Mouse (Mus musculus) intestine, embryonic 15.5 days (tissue): ENCODE measurements around the gene Cenpa. TPM values are rescaled to one million over a fixed set of nuclear protein-coding genes. Genes with fewer than 3 reads are reported as not detected.

Source experiments
- ATAC-seq: fragments of 200-750 bp; cut with Nextera tagmentation; 2 replicates; pipeline ENCODE4 v1.8.0; 2017; ENCODE audit warnings: moderate TSS enrichment, moderate library complexity
- H3K27ac ChIP-seq: fragments of 300-500 bp; sonication (generic); 2 replicates; pipeline ENCODE4 v1.5.1; 2015; ENCODE audit warnings: mild to moderate bottlenecking, inconsistent platforms
- H3K27me3 ChIP-seq: fragments of 300-500 bp; sonication (generic); replicated peaks from 2 replicates; pipeline ENCODE4 v1.6.1; 2015; ENCODE audit warnings: inconsistent platforms
- H3K36me3 ChIP-seq: fragments of 300-500 bp; sonication (generic); 2 replicates; pipeline ENCODE4 v1.6.1; 2015; ENCODE audit warnings: inconsistent platforms
- H3K4me1 ChIP-seq: fragments of 300-500 bp; sonication (generic); replicated peaks from 2 replicates; pipeline ENCODE4 v1.6.1; 2015; ENCODE audit warnings: inconsistent platforms
- H3K4me2 ChIP-seq: fragments of 300-500 bp; sonication (generic); replicated peaks from 2 replicates; pipeline ENCODE4 v1.6.1; 2015; ENCODE audit warnings: mild to moderate bottlenecking, inconsistent platforms
- H3K4me3 ChIP-seq: fragments of 300-500 bp; sonication (generic); replicated peaks from 2 replicates; pipeline ENCODE4 v1.5.1; 2015; ENCODE audit warnings: inconsistent platforms
- H3K9ac ChIP-seq: fragments of 300-500 bp; sonication (generic); 2 replicates; pipeline ENCODE4 v1.6.1; 2015; ENCODE audit warnings: inconsistent platforms
- H3K9me3 ChIP-seq: fragments of 300-500 bp; sonication (generic); 2 replicates; pipeline ENCODE4 v1.6.1; 2016; ENCODE audit warnings: inconsistent platforms
- WGBS: fragments of 180-500 bp; shearing (Covaris S2); methylation state at CpG from one replicate; pipeline ENCODE4 v1.1.7; 2015; 5-methylcytosine and 5-hydroxymethylcytosine counted together
- polyA plus RNA-seq: library from polyadenylated mRNA; unstranded; fragments of >200 nt; fragmentation: Nextera tagmentation; extraction: Ambion mirVana; gene quantifications from 2 replicates; pipeline ENCODE4 v1.2.1, GENCODE M21; 2015

Gene Cenpa
- polyA plus RNA-seq, 1 experiment from 2014 or later, result 224 TPM

DNA sequence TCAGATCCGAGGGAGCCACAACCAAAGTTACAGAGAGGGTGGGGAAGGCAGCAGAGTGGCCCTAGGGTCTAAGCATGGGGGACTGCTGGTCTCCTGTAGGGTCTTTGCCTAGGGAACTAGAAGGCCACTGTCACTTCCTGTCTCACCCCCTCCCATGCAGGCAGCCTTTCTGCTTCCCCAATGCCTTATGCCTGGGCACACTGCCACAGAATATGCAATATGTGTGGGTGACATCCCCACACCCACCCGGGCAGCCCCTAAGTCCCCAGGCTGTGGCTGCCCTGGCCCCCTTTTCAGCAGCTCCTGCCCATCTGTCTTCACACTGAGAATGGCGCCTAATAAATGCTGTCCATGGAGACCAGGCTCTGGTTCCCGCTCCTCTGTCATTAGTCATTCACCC, 41.7 kb upstream of the Cenpa start:
- Histone ChIP-seq H3K27ac (no peak overlapping the region), H3K4me2 (no peak overlapping the region), H3K4me1 (peaks cover 13% of the 10 kb centered on the region), H3K36me3 (no peaks in the 10 kb centered on the region), H3K27me3 (peaks cover 16% of the 10 kb centered on the region), H3K9ac (no peak overlapping the region), H3K9me3 (no peaks in the 10 kb centered on the region), H3K4me3 (no peak overlapping the region)
- WGBS, result 44% methylated on average over 4 of the region's 4 CpGs
- no peak for ATAC-seq

DNA sequence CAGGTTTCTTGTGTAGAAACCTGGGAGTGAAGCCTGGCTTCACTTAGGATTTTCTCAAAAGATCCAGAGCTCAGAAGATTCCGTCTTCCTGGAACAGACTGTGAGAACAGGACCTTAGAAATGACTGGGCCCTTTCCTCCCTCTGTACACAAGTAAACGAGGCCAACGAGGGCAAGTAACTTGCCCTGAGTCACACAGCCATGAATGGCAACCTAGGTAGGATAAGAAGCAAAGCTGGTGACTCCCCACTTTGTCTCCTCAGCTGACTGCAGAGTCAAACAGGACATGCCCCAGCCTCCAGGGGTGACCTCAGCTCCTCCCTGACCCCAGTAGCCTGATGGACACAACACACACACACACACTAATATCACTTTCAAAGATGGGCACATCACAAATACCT, 41.2 kb upstream of the Cenpa start:
- no peak overlapping the region for H3K27ac ChIP-seq
- no peak overlapping the region for H3K9ac ChIP-seq
- peaks cover 13% of the 10 kb centered on the region for H3K4me1 ChIP-seq
- H3K27me3 ChIP-seq, result peaks cover 16% of the 10 kb centered on the region
- H3K36me3 ChIP-seq, result no peaks in the 10 kb centered on the region
- H3K9me3 ChIP-seq, result no peaks in the 10 kb centered on the region
- no peak for ATAC-seq
- H3K4me3 ChIP-seq, result no peak overlapping the region
- 80% methylated on average over 3 of the region's 3 CpGs for WGBS
- H3K4me2 ChIP-seq, result no peak overlapping the region

DNA sequence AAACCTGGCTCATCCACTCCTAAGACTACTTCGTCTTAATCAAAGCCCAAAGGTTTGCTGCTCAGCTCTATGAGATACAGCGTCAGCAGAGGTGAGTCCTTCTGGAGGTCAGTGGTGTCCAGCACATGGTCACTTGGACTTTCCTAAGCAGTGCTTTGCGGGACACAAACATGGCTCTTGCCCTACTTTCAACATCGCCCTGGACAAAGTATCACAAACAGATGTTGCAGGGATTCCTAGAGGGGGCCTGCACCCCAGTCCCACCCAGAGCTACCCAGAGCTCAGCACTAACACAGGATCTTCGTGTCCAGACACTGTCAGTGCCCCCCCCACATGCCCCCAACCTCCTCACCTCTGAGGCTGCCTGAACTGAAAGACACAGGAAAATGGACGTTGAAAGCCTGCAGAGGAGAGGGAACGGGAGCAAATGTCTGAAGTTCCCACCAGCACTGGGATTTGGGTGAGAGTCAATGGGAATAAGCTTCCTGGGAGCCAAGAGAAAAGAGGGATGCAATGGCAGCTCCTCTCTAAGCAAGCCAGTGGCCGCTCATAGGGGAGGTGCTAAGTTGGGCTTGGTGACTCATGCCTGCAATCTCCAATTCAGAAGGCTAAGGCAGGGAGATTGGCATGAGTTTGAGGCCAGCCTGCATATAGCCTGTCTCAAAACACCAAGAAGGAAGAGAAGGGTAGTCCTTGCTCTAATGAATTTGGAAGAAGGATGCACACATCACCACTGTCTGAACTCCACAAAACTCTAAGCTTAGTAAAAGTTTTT, 40.1 kb upstream of the Cenpa start:
- Histone ChIP-seq H3K4me2 (no peak overlapping the region), H3K27ac (no peak overlapping the region), H3K4me1 (peaks cover 13% of the 10 kb centered on the region), H3K27me3 (peaks cover 15% of the 10 kb centered on the region), H3K36me3 (no peaks in the 10 kb centered on the region), H3K9ac (no peak overlapping the region), H3K4me3 (no peak overlapping the region), H3K9me3 (no peaks in the 10 kb centered on the region)
- ATAC-seq, result no peak
- 77% methylated on average over 8 of the region's 8 CpGs for WGBS

DNA sequence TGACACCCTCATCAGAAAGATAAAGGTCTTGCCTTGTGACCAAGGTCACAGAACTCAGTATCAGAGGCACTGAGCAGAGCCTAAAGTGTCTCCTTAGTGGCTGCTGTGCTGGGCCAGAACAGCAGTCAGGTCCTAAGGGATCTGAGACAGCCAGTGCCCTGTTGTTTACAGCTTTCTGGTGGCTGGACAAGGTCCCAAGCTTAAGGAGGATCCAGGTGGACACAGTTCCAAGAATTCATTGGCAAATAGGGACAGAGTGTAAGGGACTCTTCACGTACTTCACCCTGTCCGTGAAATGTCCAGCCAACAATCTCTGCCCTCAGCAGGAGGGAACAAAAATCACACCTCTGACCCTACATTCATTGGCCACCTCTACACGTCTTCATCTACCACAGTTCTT, 38.1 kb upstream of the Cenpa start:
- WGBS, result 81% methylated on average over 3 of the region's 3 CpGs

DNA sequence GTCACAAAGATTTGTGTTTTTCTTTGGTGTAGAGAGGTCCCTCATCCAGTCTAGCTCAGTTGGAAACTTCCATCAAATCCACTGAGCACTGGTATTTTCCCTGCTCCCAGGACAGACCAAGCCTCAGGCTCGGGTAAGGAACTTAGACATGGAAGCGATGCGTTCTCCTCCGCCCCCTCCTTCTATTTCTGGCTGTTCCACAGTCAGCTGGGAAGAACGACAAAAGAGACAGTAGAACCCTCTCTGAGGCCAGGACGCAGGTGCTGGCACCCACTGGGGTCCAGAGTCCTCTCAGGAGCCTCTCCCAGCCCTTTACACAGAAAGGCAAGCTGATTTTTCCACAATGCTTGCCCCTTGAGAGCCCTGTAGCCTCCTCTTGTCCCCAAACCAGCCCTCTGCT, 36.2 kb upstream of the Cenpa start:
- Histone ChIP-seq H3K36me3 (no peaks in the 10 kb centered on the region), H3K9ac (no peak overlapping the region), H3K4me1 (no peaks in the 10 kb centered on the region), H3K27me3 (no peaks in the 10 kb centered on the region), H3K4me3 (no peak overlapping the region), H3K9me3 (no peaks in the 10 kb centered on the region), H3K4me2 (no peak overlapping the region), H3K27ac (no peak overlapping the region)
- WGBS, result 81% methylated on average over 6 of the region's 6 CpGs
- ATAC-seq, result no peak

More for the DNA sequence above, 38.1 kb upstream of the Cenpa start:
- Histone ChIP-seq H3K4me2 (no peak overlapping the region), H3K9ac (no peak overlapping the region), H3K9me3 (no peaks in the 10 kb centered on the region), H3K36me3 (no peaks in the 10 kb centered on the region), H3K4me1 (no peaks in the 10 kb centered on the region), H3K27me3 (no peaks in the 10 kb centered on the region), H3K27ac (no peak overlapping the region), H3K4me3 (no peak overlapping the region)
- no peak for ATAC-seq

DNA sequence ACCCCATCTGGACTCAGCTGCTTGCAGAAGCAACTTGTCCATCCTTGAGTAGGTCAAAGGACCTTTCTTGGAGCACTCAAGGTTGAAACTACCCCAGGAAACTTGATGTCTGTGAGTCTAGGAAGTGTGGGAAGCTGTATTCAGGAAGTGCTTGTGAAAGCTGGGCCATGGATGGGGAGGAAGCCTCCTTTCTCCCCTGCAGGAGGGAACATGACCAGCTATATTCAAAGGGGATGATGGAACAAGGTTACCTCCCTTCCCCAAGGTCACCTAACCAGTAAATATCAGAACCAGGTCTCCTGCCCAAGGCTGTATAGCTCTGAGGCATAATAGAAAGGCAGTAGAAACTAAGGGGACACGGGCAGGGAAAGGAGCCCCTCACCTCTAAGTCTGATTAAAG, 34.4 kb upstream of the Cenpa start:
- Histone ChIP-seq H3K4me2 (no peak overlapping the region), H3K36me3 (no peaks in the 10 kb centered on the region), H3K4me3 (no peak overlapping the region), H3K9ac (no peak overlapping the region), H3K27ac (no peak overlapping the region), H3K9me3 (no peaks in the 10 kb centered on the region), H3K27me3 (no peaks in the 10 kb centered on the region), H3K4me1 (0 out of 2 replicates have a peak, but pooled peaks cover 2% of the 10 kb centered on the region)
- no peak for ATAC-seq
- WGBS, result 67% methylated on average over 1 of the region's 1 CpGs

DNA sequence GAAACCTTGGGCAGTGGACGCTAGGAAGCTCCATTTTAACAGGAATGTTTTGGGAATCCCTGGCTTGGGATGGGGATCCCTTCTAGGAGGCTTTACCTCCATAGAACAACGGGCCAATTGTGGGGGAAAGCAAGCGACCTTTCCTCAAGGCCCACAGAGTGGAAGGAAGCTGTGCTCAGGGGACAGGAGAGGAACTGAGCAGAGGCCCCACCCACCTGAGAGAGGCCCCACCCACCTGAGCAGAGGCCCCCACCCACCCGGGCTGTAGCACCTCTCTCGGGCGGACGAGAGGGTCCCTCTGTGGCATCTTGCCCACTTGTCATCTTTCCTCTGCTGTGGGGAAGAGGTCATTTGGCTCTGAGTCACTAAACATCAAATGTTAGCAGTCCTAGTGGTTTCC, 29.6 kb upstream of the Cenpa start:
- Histone ChIP-seq H3K4me3 (no peak overlapping the region), H3K36me3 (no peaks in the 10 kb centered on the region), H3K9me3 (no peaks in the 10 kb centered on the region), H3K9ac (no peak overlapping the region), H3K4me1 (0 out of 2 replicates have a peak, but pooled peaks cover 3% of the 10 kb centered on the region), H3K4me2 (no peak overlapping the region), H3K27me3 (no peaks in the 10 kb centered on the region), H3K27ac (no peak overlapping the region)
- ATAC-seq, result no peak
- 46% methylated on average over 7 of the region's 7 CpGs for WGBS

DNA sequence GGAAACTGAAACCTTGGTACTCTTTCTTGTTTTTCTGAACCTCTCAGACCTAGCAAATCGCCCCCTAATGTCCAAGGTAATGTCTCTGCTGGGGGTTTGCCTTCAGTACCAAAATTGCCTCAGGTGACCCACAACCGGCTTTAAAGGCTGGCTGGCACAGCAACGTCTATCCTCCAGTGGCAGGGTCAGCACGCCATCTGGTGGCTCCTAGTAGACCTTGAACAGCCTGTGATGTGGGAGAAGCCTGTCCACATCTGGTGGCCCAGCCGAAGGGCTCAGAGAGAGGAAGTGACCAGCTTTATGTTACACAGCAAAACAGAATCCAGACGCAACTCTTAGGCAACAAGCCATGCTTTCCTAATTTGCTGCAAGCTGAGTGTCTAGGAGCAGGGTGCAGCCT, 28.5 kb upstream of the Cenpa start:
- no peaks in the 10 kb centered on the region for H3K9me3 ChIP-seq
- H3K27me3 ChIP-seq, result no peaks in the 10 kb centered on the region
- 2% methylated on average over 6 of the region's 6 CpGs for WGBS
- no peak overlapping the region for H3K27ac ChIP-seq
- H3K36me3 ChIP-seq, result no peaks in the 10 kb centered on the region
- ATAC-seq, result peak; percentile 83
- H3K4me1 ChIP-seq, result 0 out of 2 replicates have a peak, but pooled peaks cover 3% of the 10 kb centered on the region
- H3K9ac ChIP-seq, result no peak overlapping the region
- no peak overlapping the region for H3K4me2 ChIP-seq
- H3K4me3 ChIP-seq, result no peak overlapping the region

DNA sequence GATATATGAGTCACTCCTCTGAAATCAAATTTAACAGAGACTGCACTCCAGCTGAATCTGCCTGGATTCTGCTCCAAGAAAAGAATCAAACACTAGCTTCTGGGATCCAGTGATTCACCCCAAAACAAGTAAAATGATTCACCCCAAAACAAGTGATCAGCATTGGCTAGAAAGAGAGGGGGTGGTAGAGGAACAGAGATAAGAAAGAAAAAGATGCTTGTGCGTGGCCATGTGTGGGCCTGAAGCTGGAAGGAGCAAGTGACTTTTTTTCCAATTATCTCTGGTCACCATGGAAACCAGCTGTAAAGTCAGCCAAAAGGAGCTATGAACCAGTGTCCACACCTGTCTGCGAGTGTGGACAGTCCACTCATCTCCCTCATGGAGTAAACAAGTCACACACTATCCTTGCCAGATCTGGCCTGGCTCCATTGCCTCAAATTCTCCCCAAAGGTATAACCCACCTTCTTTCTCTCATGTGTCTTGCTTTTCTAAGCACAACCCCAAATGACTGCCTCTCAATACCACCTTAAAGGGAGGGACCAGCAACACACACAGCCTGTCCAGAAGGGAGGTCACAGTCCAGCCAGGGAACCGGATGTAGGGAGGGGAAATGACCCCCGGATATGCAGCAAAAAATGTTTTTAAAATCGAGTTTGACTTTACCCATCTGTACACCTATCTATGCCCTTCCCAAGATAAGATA, 22.9 kb upstream of the Cenpa start:
- H3K27ac ChIP-seq, result no peak overlapping the region
- no peak for ATAC-seq
- no peak overlapping the region for H3K9ac ChIP-seq
- no peaks in the 10 kb centered on the region for H3K36me3 ChIP-seq
- 49% methylated on average over 5 of the region's 5 CpGs for WGBS
- no peaks in the 10 kb centered on the region for H3K27me3 ChIP-seq
- H3K9me3 ChIP-seq, result no peaks in the 10 kb centered on the region
- no peak overlapping the region for H3K4me3 ChIP-seq
- no peaks in the 10 kb centered on the region for H3K4me1 ChIP-seq
- H3K4me2 ChIP-seq, result no peak overlapping the region

DNA sequence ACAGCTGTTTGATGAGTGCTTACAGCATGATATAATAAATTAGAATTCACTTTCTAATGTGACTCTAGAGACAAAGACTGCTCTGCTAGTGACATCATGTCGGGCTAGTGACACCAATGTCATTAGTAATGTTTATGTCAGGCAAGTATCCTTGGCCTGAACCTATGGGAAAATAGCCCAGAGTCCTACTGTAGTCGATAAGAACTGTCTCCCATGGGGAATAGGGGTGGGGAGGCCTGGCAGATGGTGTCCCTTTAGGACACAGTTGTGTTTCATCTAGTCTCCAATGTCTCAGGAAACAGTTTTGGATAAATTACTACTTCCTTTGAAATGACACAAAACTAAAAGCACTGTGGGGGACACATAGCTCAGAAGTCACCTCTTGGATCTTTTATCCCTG, 20.5 kb upstream of the Cenpa start:
- H3K9ac ChIP-seq, result no peak overlapping the region
- H3K27ac ChIP-seq, result no peak overlapping the region
- no peaks in the 10 kb centered on the region for H3K9me3 ChIP-seq
- H3K4me1 ChIP-seq, result peaks cover 11% of the 10 kb centered on the region
- H3K4me3 ChIP-seq, result no peak overlapping the region
- WGBS, result 65% methylated on average over 2 of the region's 2 CpGs
- H3K27me3 ChIP-seq, result no peaks in the 10 kb centered on the region
- H3K4me2 ChIP-seq, result no peak overlapping the region
- no peaks in the 10 kb centered on the region for H3K36me3 ChIP-seq
- ATAC-seq, result no peak

DNA sequence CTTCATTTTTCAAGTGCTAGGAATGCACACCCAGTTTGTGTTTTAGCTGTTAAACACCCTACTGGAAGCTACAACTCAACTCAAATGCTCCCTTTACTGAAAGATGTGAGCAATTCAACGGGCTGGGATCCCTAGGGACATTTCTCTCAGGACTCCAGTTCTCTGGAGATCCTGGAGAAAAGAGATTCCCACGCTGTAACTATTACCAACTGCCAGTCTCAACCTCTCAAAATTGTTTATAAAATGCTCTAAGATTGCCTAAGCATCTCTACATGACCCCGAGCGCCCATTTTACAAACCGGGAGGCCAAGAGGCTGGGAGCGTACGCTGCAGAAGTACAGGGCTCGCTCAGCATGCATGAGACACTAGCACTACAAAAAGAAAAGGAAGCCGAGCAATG, 19.2 kb upstream of the Cenpa start:
- ATAC-seq, result no peak; the same call in 1 of the 2 replicates
- peak overlapping the region; percentile 68 for H3K27ac ChIP-seq
- H3K9ac ChIP-seq, result peak overlapping the region; percentile 61
- H3K4me3 ChIP-seq, result peak overlapping the region; percentile 76
- 11% methylated on average over 9 of the region's 9 CpGs for WGBS
- H3K27me3 ChIP-seq, result no peaks in the 10 kb centered on the region
- H3K36me3 ChIP-seq, result no peaks in the 10 kb centered on the region
- H3K4me1 ChIP-seq, result peaks cover 11% of the 10 kb centered on the region
- peak overlapping the region; percentile 69 for H3K4me2 ChIP-seq
- H3K9me3 ChIP-seq, result no peaks in the 10 kb centered on the region

DNA sequence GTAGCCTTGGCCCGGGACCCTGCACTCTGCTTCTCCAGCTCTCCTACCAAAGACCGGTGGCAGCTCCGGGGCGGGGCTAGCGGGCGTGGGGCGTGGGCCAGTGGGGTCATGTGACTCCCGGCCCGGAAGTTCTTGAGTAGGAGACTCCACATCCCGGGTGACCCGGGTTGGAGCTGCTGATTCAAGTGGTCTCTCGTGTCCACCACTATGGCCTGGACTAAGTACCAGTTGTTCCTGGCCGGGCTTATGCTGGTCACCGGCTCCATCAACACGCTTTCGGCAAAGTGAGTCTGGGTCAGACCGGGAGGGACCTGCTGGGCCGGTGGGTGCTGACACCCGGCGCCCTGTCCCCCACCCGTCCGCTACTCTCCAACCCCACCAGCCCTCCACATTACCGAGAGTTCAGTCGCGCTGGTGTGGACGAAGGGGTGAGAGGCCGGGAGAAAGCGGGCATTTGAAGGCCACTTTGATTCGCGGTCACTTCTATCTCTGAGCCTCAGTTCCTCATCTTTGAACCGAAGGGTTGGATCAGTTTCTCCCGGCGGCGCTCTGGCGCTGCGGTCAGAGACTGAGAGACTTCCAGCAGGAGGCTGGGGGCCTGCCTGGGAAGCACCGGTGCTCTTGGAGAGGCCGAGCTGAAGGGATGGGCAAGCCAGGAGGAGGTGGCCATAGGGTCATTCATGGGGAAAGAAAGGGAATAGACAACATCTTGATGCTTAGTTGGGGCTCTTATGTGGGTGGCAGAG, 18.6 kb upstream of the Cenpa start, which contains the start of gene Slc35f6:
Gene Slc35f6 (plus strand): TSS at position 119 of the 746 bp plus-strand sequence.
- Histone ChIP-seq H3K4me3 (peak within 1 kb of the TSS; percentile 76), H3K9ac (peak within 1 kb of the TSS; percentile 61), H3K9me3 (no peaks in the 10 kb centered on the region), H3K4me2 (peak within 1 kb of the TSS; percentile 69), H3K36me3 (no peaks in the 10 kb centered on the region), H3K27ac (peak within 1 kb of the TSS; percentile 68), H3K27me3 (no peaks in the 10 kb centered on the region), H3K4me1 (peaks cover 11% of the 10 kb centered on the region)
- WGBS, result under 1% methylated on average over 38 of the region's 38 CpGs
- ATAC-seq, result peak; percentile 91
